Mouse (Mus musculus) kidney, postnatal 0 days (tissue): Measurements from ENCODE around the gene Metap2. TPM values are rescaled to one million over a fixed set of nuclear protein-coding genes. Genes with fewer than 3 reads are reported as not detected.

Source experiments
- ATAC-seq: fragments of 200-750 bp; cut with Nextera tagmentation; replicated peaks from 2 replicates; pipeline ENCODE4 v1.8.0; 2017; ENCODE audit warnings: low read depth, moderate number of reproducible peaks, moderate TSS enrichment, moderate library complexity; ENCODE audit not compliant: low FRiP score
- DNase-seq: peaks from one replicate; pipeline ENCODE4 v3.0.0-alpha.2; 2016; ENCODE audit warnings: low spot score
- H3K27ac ChIP-seq: fragments of 300-500 bp; sonication (generic); 2 replicates; pipeline ENCODE4 v1.5.1; 2014; ENCODE audit warnings: mild to moderate bottlenecking
- H3K27me3 ChIP-seq: fragments of 300-500 bp; sonication (generic); 2 replicates; pipeline ENCODE4 v1.6.1; 2014; ENCODE audit warnings: low read length, mixed read lengths; ENCODE audit not compliant: insufficient read depth
- H3K36me3 ChIP-seq: fragments of 300-500 bp; sonication (generic); 2 replicates; pipeline ENCODE4 v1.6.1; 2014; ENCODE audit warnings: low read length, mixed read lengths; ENCODE audit not compliant: insufficient read depth
- H3K4me1 ChIP-seq: fragments of 300-500 bp; sonication (generic); replicated peaks from 2 replicates; pipeline ENCODE4 v1.6.1; 2014; ENCODE audit warnings: antibody characterized with exemption, low read length, mixed read lengths; ENCODE audit not compliant: insufficient read depth
- H3K4me2 ChIP-seq: fragments of 300-500 bp; sonication (generic); 2 replicates; pipeline ENCODE4 v1.6.1; 2014; ENCODE audit warnings: mild to moderate bottlenecking, low read length, moderate library complexity, mixed read lengths
- H3K4me3 ChIP-seq: fragments of 300-500 bp; sonication (generic); replicated peaks from 2 replicates; pipeline ENCODE4 v1.5.1; 2014; ENCODE audit warnings: low read depth, low read length
- H3K9ac ChIP-seq: fragments of 300-500 bp; sonication (generic); 2 replicates; pipeline ENCODE4 v1.6.1; 2014; ENCODE audit warnings: low read depth, low read length
- H3K9me3 ChIP-seq: fragments of 300-500 bp; sonication (generic); replicated peaks from 2 replicates; pipeline ENCODE4 v1.6.1; 2016; ENCODE audit warnings: low read length, inconsistent platforms, mixed read lengths
- CTCF ChIP-seq: IDR thresholded peaks from 2 replicates; pipeline ENCODE4 v1.5.1; 2016; ENCODE audit warnings: antibody characterized with exemption, low read depth, mild to moderate bottlenecking, moderate library complexity
- WGBS: fragments of 180-500 bp; shearing (Covaris S2); extraction: QIAGEN DNeasy Blood & Tissue Kit; methylation state at CpG from one replicate; pipeline ENCODE4 v1.1.7; 2014; 5-methylcytosine and 5-hydroxymethylcytosine counted together
- polyA plus RNA-seq: library from polyadenylated mRNA; unstranded; fragments of >200 nt; fragmentation: Nextera tagmentation; extraction: Ambion mirVana; gene quantifications from 2 replicates; pipeline ENCODE4 v1.2.1, GENCODE M21; 2015

Metap2 gene
- polyA plus RNA-seq, 1 experiment from 2014 or later: 188 TPM

GRCm38 (mm10) chr10:93889579-93889950, 7.3 kb downstream of the Metap2 start:
- 0% methylated on average over 24 of the region's 30 CpGs for WGBS
- ATAC-seq: peak; percentile 97

DNA sequence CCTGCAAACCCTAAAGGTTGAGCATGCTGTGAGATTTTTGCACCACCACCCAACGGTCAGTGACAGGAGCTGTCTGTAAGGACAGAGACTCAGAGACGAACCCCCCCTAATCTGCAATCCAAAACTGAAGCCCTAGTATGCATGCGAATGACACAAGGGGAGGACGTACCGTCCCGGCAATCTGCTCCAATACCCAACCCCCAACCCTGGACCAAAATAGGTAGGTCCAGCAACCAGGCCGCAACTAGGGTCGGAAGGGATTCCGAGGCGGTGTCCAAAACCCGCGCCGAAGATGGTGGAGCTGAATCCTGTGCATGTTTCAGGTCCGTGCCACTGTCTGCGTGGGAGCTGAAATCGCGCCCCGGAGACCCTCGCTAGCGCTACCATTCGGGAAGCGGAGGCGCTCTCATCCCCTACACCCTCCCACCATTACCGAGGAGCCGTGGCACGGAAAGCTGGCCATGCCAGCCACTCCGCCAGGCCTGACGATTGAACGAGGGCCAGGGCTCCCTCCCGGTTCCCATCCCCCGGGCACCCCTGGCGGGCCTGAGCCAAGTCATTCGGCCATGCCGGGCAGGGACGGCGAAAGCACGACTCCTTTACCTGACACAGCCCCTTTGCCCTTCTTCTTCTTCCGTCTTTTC, 7.8 kb downstream of the Metap2 start:
- Histone ChIP-seq H3K9me3 (no peaks in the 10 kb centered on the region), H3K9ac (peak overlapping the region; percentile 81), H3K4me2 (peak overlapping the region; percentile 75), H3K4me3 (peak overlapping the region; percentile 82), H3K27ac (peak overlapping the region; percentile 94), H3K36me3 (peaks cover 6% of the 10 kb centered on the region; the same call in 1 of the 2 replicates), H3K27me3 (no peaks in the 10 kb centered on the region), H3K4me1 (0 out of 2 replicates have a peak, but pooled peaks cover 4% of the 10 kb centered on the region)
- peak; percentile 36 for DNase-seq
- ATAC-seq: peak; percentile 66
- under 1% methylated on average over 38 of the region's 38 CpGs for WGBS
- no peak for TF ChIP-seq CTCF

More at GRCm38 (mm10) chr10:93889579-93889950, 7.3 kb downstream of the Metap2 start:
- Histone ChIP-seq H3K27ac (peak overlapping the region; percentile 94), H3K4me1 (0 out of 2 replicates have a peak, but pooled peaks cover 4% of the 10 kb centered on the region), H3K4me3 (peak overlapping the region; percentile 82), H3K27me3 (no peaks in the 10 kb centered on the region), H3K4me2 (peak overlapping the region; percentile 75), H3K9ac (peak overlapping the region; percentile 81), H3K9me3 (no peaks in the 10 kb centered on the region), H3K36me3 (peaks cover 5% of the 10 kb centered on the region; the same call in 1 of the 2 replicates)
- peak; percentile 96 for DNase-seq
- no peak for TF ChIP-seq CTCF

GRCm38 (mm10) chr10:93888590-93888934, 8.3 kb downstream of the Metap2 start:
- Histone ChIP-seq H3K4me3 (peak overlapping the region; percentile 82), H3K4me2 (peak overlapping the region; percentile 75), H3K9me3 (no peaks in the 10 kb centered on the region), H3K9ac (peak overlapping the region; percentile 81), H3K27me3 (no peaks in the 10 kb centered on the region), H3K36me3 (peaks cover 6% of the 10 kb centered on the region; the same call in 1 of the 2 replicates), H3K27ac (no peak overlapping the region), H3K4me1 (0 out of 2 replicates have a peak, but pooled peaks cover 4% of the 10 kb centered on the region)
- WGBS: 10% methylated on average over 10 of the region's 10 CpGs
- DNase-seq: no peak
- no peak for TF ChIP-seq CTCF
- no peak for ATAC-seq

DNA sequence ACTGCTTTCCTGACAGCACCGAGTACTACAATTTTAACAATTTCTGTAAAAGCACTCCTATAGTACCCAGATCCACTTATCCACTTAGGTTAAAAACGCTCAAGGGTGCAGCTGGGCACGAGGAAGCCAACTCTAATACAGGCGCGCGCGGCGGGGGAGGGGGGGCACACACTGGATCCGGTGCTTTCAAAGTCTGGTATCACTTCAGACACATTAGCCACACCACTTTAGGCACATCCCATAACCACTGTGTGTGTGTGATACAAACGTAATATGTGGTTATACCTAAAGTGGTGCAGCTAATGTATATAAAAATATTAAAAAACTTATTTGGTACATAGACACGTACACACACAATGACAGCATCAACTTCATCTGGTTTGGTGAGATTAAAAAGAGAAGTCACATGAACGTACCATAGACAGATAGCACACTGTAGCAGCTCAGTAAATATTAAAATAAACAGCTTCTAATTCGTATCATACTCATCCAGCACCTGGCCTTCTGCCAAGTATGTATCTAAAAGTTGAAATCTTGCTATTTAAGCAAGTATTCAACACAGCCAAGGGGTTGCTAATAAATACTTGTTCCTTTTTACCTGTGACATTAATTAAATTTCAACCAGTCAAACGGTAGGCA, 10.9 kb downstream of the Metap2 start:
- ATAC-seq: no peak
- Histone ChIP-seq H3K4me1 (0 out of 2 replicates have a peak, but pooled peaks cover 4% of the 10 kb centered on the region), H3K27me3 (no peaks in the 10 kb centered on the region), H3K4me2 (no peak overlapping the region), H3K36me3 (peaks cover 6% of the 10 kb centered on the region; the same call in 1 of the 2 replicates), H3K4me3 (no peak overlapping the region), H3K9me3 (no peaks in the 10 kb centered on the region), H3K9ac (no peak overlapping the region), H3K27ac (no peak overlapping the region)
- no peak for TF ChIP-seq CTCF
- 91% methylated on average over 14 of the region's 14 CpGs for WGBS
- DNase-seq: no peak

DNA sequence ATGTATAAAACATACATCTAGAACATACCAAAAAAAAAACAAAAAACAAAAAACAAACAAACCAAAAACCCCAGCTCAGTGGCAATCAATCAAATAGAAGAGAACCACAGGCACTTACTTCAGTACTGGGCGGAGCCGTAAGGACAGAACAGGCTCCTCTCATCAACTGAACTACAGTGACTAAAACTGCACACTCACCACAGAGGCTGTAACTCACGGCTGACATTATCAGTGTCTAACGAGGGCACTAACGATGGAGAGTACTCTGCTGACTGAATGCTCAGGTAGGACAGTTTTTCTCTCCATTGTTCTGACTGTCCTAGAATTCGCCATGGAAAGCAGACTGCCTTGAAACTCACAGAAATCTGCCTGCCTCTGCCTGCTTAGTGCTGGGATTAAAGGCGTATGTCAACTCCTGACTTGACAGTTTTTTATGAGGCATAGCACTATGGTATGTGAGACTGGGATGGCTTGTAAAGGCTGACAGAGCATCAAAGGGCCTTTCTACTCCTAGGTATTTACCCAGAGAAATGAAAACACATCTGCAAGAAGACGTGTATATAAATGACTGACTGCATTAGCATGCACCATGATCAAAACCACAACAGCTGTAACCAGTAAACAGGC, 14.0 kb downstream of the Metap2 start:
- DNase-seq: no peak
- no peak for ATAC-seq
- Histone ChIP-seq H3K27ac (no peak overlapping the region), H3K4me2 (no peak overlapping the region), H3K4me1 (no peaks in the 10 kb centered on the region), H3K27me3 (no peaks in the 10 kb centered on the region), H3K9me3 (no peaks in the 10 kb centered on the region), H3K36me3 (peaks cover 16% of the 10 kb centered on the region; the same call in 1 of the 2 replicates), H3K9ac (no peak overlapping the region), H3K4me3 (no peak overlapping the region)
- WGBS: 84% methylated on average over 8 of the region's 8 CpGs
- no peak for TF ChIP-seq CTCF

DNA sequence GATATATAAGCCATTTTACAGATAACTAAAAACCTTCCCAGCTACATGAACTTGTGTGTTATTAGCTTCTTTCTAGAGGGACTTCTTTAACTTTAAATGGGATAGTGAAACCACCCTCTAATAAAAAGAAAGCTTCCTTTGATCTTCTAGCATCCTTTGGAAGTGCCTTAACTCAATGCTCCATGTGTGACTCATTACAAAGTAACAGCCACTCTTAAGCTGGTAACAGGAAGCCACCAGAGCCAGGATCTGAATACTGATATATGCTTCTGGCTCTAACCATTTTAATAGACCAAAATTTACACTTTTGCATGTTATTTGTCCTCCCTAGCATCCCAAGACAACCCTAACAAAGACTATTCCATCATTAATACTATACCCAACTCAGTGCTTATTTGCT, 15.0 kb downstream of the Metap2 start:
- DNase-seq: no peak
- TF ChIP-seq CTCF: no peak
- Histone ChIP-seq H3K27ac (no peak overlapping the region), H3K27me3 (no peaks in the 10 kb centered on the region), H3K4me1 (no peaks in the 10 kb centered on the region), H3K4me2 (no peak overlapping the region), H3K9ac (no peak overlapping the region), H3K4me3 (no peak overlapping the region), H3K9me3 (no peaks in the 10 kb centered on the region), H3K36me3 (peaks cover 18% of the 10 kb centered on the region; the same call in 1 of the 2 replicates)
- ATAC-seq: no peak
